Mouse (Mus musculus) stomach, postnatal 0 days (tissue): Measurements from ENCODE around the gene Gm28308.

Experiments
- CTCF ChIP-seq: IDR thresholded peaks from 2 replicates; pipeline ENCODE4 v1.5.1; 2016; ENCODE audit warnings: antibody characterized with exemption, low read depth, mild to moderate bottlenecking, moderate library complexity
- EP300 ChIP-seq: optimal IDR thresholded peaks from 2 replicates; pipeline ENCODE3; 2016; ENCODE audit warnings: antibody characterized with exemption

GRCm38 (mm10) chr6:52196811-52197210 is 16.3 kb downstream of the Gm28308 start:
- TF ChIP-seq EP300 (no peak), CTCF (no peak)
